Mouse (Mus musculus) inflammation-experienced regulatory T-cells (primary cell): ENCODE results near the gene Pparg. TPM values are rescaled to one million over a fixed set of nuclear protein-coding genes. Genes with fewer than 3 reads are reported as not detected.

ENCODE experiments used
- polyA plus RNA-seq, 2 experiments: library from polyadenylated mRNA; unstranded; fragments of 100-300 nt; shearing (Covaris generic); gene quantifications; one replicate each; pipeline ENCODE4 v1.2.1; 2017

Pparg gene
- 1 to 10 TPM; 2.0 to 5.5 TPM for polyA plus RNA-seq

GRCm38 (mm10) chr6:115360776-115361605 is at the start of gene Pparg:
TSS of gene Pparg (plus strand) at chr6:115360951.

Other genes with a start within 250 kb of the Pparg start
- gene Syn2, start 226.0 kb upstream of the Pparg start, polyA plus RNA-seq, result under 1 TPM in 1 of 2 experiments, not detected in 1; 0.84 TPM
- not detected for gene Gm17482, start 133.6 kb upstream of the Pparg start, polyA plus RNA-seq
- gene Timp4, start 108.7 kb upstream of the Pparg start, polyA plus RNA-seq, result 1 to 10 TPM in 1 of 2 experiments, under 1 TPM in 1; 0.12 to 2.9 TPM
- gene Tsen2, start 183.7 kb downstream of the Pparg start, polyA plus RNA-seq, result 10 to 100 TPM; 13.4 to 15.5 TPM
- 1 to 10 TPM in 1 of 2 experiments, under 1 TPM in 1; 0.58 to 2.1 TPM for gene Mkrn2os, start 231.6 kb downstream of the Pparg start, polyA plus RNA-seq
- 10 to 100 TPM; 29.5 to 31.9 TPM for gene Mkrn2, start 241.0 kb downstream of the Pparg start, polyA plus RNA-seq